Mouse (Mus musculus) forebrain, embryonic 16.5 days (tissue): ENCODE measurements around the gene 1700007K13Rik. TPM values are rescaled to one million over a fixed set of nuclear protein-coding genes. Genes with fewer than 3 reads are reported as not detected.

ENCODE experiments used
- ATAC-seq: fragments of 200-750 bp; cut with Nextera tagmentation; 2 replicates; pipeline ENCODE4 v1.8.0; 2017; ENCODE audit warnings: mild to moderate bottlenecking, moderate library complexity
- H3K27ac ChIP-seq: fragments of 300-500 bp; sonication (generic); 2 replicates; pipeline ENCODE4 v1.5.1; 2014; ENCODE audit warnings: low read length, control low read depth
- H3K27me3 ChIP-seq: fragments of 300-500 bp; sonication (generic); replicated peaks from 2 replicates; pipeline ENCODE4 v1.6.1; 2014; ENCODE audit warnings: low read length; ENCODE audit not compliant: control insufficient read depth, insufficient read depth
- H3K36me3 ChIP-seq: fragments of 300-500 bp; sonication (generic); 2 replicates; pipeline ENCODE4 v1.6.1; 2014; ENCODE audit not compliant: control insufficient read depth, insufficient read depth
- H3K4me1 ChIP-seq: fragments of 300-500 bp; sonication (generic); replicated peaks from 2 replicates; pipeline ENCODE4 v1.6.1; 2014; ENCODE audit warnings: low read length; ENCODE audit not compliant: control insufficient read depth, insufficient read depth
- H3K4me2 ChIP-seq: fragments of 300-500 bp; sonication (generic); 2 replicates; pipeline ENCODE4 v1.6.1; 2014; ENCODE audit warnings: mild to moderate bottlenecking, low read length, control low read depth
- H3K4me3 ChIP-seq: fragments of 300-500 bp; sonication (generic); replicated peaks from 2 replicates; pipeline ENCODE4 v1.5.1; 2014; ENCODE audit warnings: mild to moderate bottlenecking, low read length, control low read depth
- H3K9ac ChIP-seq: fragments of 300-500 bp; sonication (generic); replicated peaks from 2 replicates; pipeline ENCODE4 v1.6.1; 2014; ENCODE audit warnings: low read depth, low read length, control low read depth
- H3K9me3 ChIP-seq: fragments of 300-500 bp; sonication (generic); 2 replicates; pipeline ENCODE4 v1.6.1; 2016; ENCODE audit warnings: low read length; ENCODE audit not compliant: control insufficient read depth
- WGBS: fragments of 180-500 bp; shearing (Covaris S2); extraction: QIAGEN DNeasy Blood & Tissue Kit; methylation state at CpG from one replicate; pipeline ENCODE4 v1.1.7; 2014; 5-methylcytosine and 5-hydroxymethylcytosine counted together
- polyA plus RNA-seq: library from polyadenylated mRNA; unstranded; fragments of >200 nt; fragmentation: Nextera tagmentation; extraction: Ambion mirVana; gene quantifications from 2 replicates; pipeline ENCODE4 v1.2.1, GENCODE M21; 2015

Gene 1700007K13Rik
- polyA plus RNA-seq, 1 experiment from 2014 or later, result 1.2 TPM

GRCm38 (mm10) chr2:28414116-28414756 lies 51.9 kb downstream of the 1700007K13Rik start:
- Histone ChIP-seq H3K4me2 (no peak overlapping the region), H3K9ac (no peak overlapping the region), H3K4me3 (no peak overlapping the region), H3K4me1 (peaks cover 22% of the 10 kb centered on the region), H3K36me3 (no peaks in the 10 kb centered on the region), H3K27me3 (no peaks in the 10 kb centered on the region), H3K9me3 (no peaks in the 10 kb centered on the region), H3K27ac (no peak overlapping the region)
- 86% methylated on average over 5 of the region's 5 CpGs for WGBS
- ATAC-seq, result no peak

GRCm38 (mm10) chr2:28412936-28413335 lies 53.2 kb downstream of the 1700007K13Rik start:
- 54% methylated on average over 6 of the region's 6 CpGs for WGBS
- Histone ChIP-seq H3K36me3 (no peaks in the 10 kb centered on the region), H3K9me3 (no peaks in the 10 kb centered on the region), H3K4me2 (no peak overlapping the region), H3K27me3 (no peaks in the 10 kb centered on the region), H3K4me1 (peaks cover 22% of the 10 kb centered on the region), H3K4me3 (no peak overlapping the region), H3K27ac (no peak overlapping the region), H3K9ac (no peak overlapping the region)
- ATAC-seq, result peak; percentile 37; the same call in 1 of the 2 replicates

Other genes with a start within 250 kb of the 1700007K13Rik start
- gene Ppp1r26, start 19.5 kb downstream of the 1700007K13Rik start, polyA plus RNA-seq, result 8.9 and 11.5 TPM in 2 replicates
- 50.9 and 60.0 TPM in 2 replicates for gene Mrps2, start 1.7 kb upstream of the 1700007K13Rik start, polyA plus RNA-seq
- gene Gbgt1, start 30.6 kb upstream of the 1700007K13Rik start, polyA plus RNA-seq, result 0.51 and 1.2 TPM in 2 replicates
- 1.8 and 2.4 TPM in 2 replicates for gene Gm10134, start 39.8 kb upstream of the 1700007K13Rik start, polyA plus RNA-seq
- gene Ralgds, start 46.8 kb upstream of the 1700007K13Rik start, polyA plus RNA-seq, result 83.5 and 83.7 TPM in 2 replicates
- gene Cel, start 97.1 kb upstream of the 1700007K13Rik start, polyA plus RNA-seq, result not detected in 2 replicates
- 40.5 and 43.3 TPM in 2 replicates for gene Gtf3c5, start 117.4 kb upstream of the 1700007K13Rik start, polyA plus RNA-seq
- gene Gfi1b, start 155.7 kb upstream of the 1700007K13Rik start, polyA plus RNA-seq, result not detected in 2 replicates
- gene Tsc1, start 174.9 kb upstream of the 1700007K13Rik start, polyA plus RNA-seq, result 32.7 and 42.7 TPM in 2 replicates
- gene Spaca9, start 233.4 kb upstream of the 1700007K13Rik start, polyA plus RNA-seq, result 1.4 and 2.1 TPM in 2 replicates
- gene Ak8, start 233.8 kb upstream of the 1700007K13Rik start, polyA plus RNA-seq, result 1.0 and 1.5 TPM in 2 replicates